Mouse (Mus musculus): ENCODE results near the gene Chtop. TPM values are rescaled to one million over a fixed set of nuclear protein-coding genes. Genes with fewer than 3 reads are reported as not detected.

Chtop gene
- 100 to 1,000 TPM; 114 to 130 (median 125) TPM for total RNA-seq (2022)

GRCm38 (mm10) chr3:90508950-90509746 is at the start of gene Chtop:
Chtop (minus strand) TSS chr3:90509498.
- DNase-seq, result peak; percentile 99

GRCm38 (mm10) chr3:90555954-90556353 is 46.7 kb upstream of the Chtop start:
- no peak for DNase-seq

- DNase-seq, result peak; percentile 31
These were observed 42.9 kb upstream of the Chtop start for GRCm38 (mm10) chr3:90552231-90552630.

GRCm38 (mm10) chr3:90550421-90550790 is 41.1 kb upstream of the Chtop start:
- no peak for DNase-seq

- no peak for DNase-seq
These were observed 40.5 kb upstream of the Chtop start for GRCm38 (mm10) chr3:90549676-90550420.

GRCm38 (mm10) chr3:90540904-90541303 is 31.6 kb upstream of the Chtop start:
- DNase-seq, result no peak

GRCm38 (mm10) chr3:90537905-90538296 is 28.6 kb upstream of the Chtop start:
- DNase-seq, result no peak

GRCm38 (mm10) chr3:90537141-90537904 is 28.0 kb upstream of the Chtop start, which contains the start of gene S100a16:
S100a16 (plus strand) TSS chr3:90537254.
- peak; percentile 78 for DNase-seq

GRCm38 (mm10) chr3:90535446-90535845 is 26.1 kb upstream of the Chtop start:
- DNase-seq, result no peak

- DNase-seq, result no peak
These were observed 22.4 kb upstream of the Chtop start for GRCm38 (mm10) chr3:90531713-90532112.

- no peak for DNase-seq
These were observed 18.1 kb upstream of the Chtop start for GRCm38 (mm10) chr3:90527291-90527873.

GRCm38 (mm10) chr3:90526580-90526979 is 17.3 kb upstream of the Chtop start, which contains the start of gene S100a14:
S100a14 (plus strand) TSS chr3:90526856.
- no peak for DNase-seq

- DNase-seq, result no peak
These were observed 16.8 kb upstream of the Chtop start for GRCm38 (mm10) chr3:90526076-90526475.

- no peak for DNase-seq
These were observed 16.1 kb upstream of the Chtop start for GRCm38 (mm10) chr3:90525421-90525820.

- no peak for DNase-seq
These were observed 8.4 kb upstream of the Chtop start for GRCm38 (mm10) chr3:90517711-90518110.

- DNase-seq, result no peak
These were observed 6.5 kb upstream of the Chtop start for GRCm38 (mm10) chr3:90515789-90516188.

GRCm38 (mm10) chr3:90515242-90515641 is 5.9 kb upstream of the Chtop start:
- DNase-seq, result no peak

- DNase-seq, result peak; percentile 67
These were observed 5.4 kb upstream of the Chtop start for GRCm38 (mm10) chr3:90514691-90515090.

- DNase-seq, result peak; percentile 81
These were observed 4.7 kb upstream of the Chtop start, which contains the start of the genes S100a1 and S100a13 for GRCm38 (mm10) chr3:90513796-90514590. S100a1 (minus strand) TSS chr3:90514392. S100a13 (plus strand) TSS chr3:90514435.

GRCm38 (mm10) chr3:90512948-90513642 is 3.8 kb upstream of the Chtop start:
- DNase-seq, result no peak

- DNase-seq, result no peak
These were observed 3.0 kb upstream of the Chtop start for GRCm38 (mm10) chr3:90512276-90512675.

Data from adrenal gland, adult 8-10 months (tissue).